Mouse (Mus musculus) macrophage (primary cell): Measurements from ENCODE around the gene Dennd1c. TPM values are rescaled to one million over a fixed set of nuclear protein-coding genes. Genes with fewer than 3 reads are reported as not detected.
A peak's percentile ranks its signal among the peaks of the same experiment; 100 is the strongest.

Experiments
- H3K27ac ChIP-seq: fragments of 350-480 bp; formaldehyde crosslinking; 2 replicates; pipeline ENCODE4 v1.9.0; 2021
- H3K36me3 ChIP-seq: fragments of 350-480 bp; formaldehyde crosslinking; 2 replicates; pipeline ENCODE4 v1.9.0; 2021; ENCODE audit errors: inconsistent target
- H3K4me3 ChIP-seq: fragments of 350-480 bp; formaldehyde crosslinking; 2 replicates; pipeline ENCODE4 v1.9.0; 2021; ENCODE audit errors: inconsistent target
- H3K79me2 ChIP-seq: fragments of 350-480 bp; formaldehyde crosslinking; 2 replicates; pipeline ENCODE4 v1.9.0; 2021; ENCODE audit errors: inconsistent target
- WGBS: methylation state at CpG from one replicate; pipeline ENCODE4 v1.1.7; 2026; ENCODE audit warnings: inconsistent platforms; ENCODE audit not compliant: missing documents; 5-methylcytosine and 5-hydroxymethylcytosine counted together
- polyA plus RNA-seq: library from polyadenylated mRNA; stranded (reverse); fragments of 250-400 nt; gene quantifications from 3 replicates; pipeline ENCODE4 v1.2.4, GENCODE M21; 2018; ENCODE audit warnings: inconsistent platforms

The Dennd1c gene
- polyA plus RNA-seq, 1 experiment from 2014 or later, result 15.7 TPM

- Histone ChIP-seq H3K36me3 (no peaks in the 10 kb centered on the region), H3K4me3 (peak within 1 kb of the TSS; percentile 87), H3K27ac (peak within 1 kb of the TSS; percentile 88), H3K79me2 (peaks cover 28% of the 10 kb centered on the region)
- 1% methylated on average over 49 of the region's 61 CpGs for WGBS
These were observed 27.1 kb upstream of the Dennd1c start, which contains the start of gene Tnfsf9 for GRCm38 (mm10) chr17:57105181-57106034. Gene Tnfsf9, plus strand, starts transcription at chr17:57105325.

- Histone ChIP-seq H3K4me3 (peak overlapping the region; percentile 87), H3K27ac (peak overlapping the region; percentile 88), H3K36me3 (no peaks in the 10 kb centered on the region), H3K79me2 (peaks cover 28% of the 10 kb centered on the region)
- WGBS, result 22% methylated on average over 4 of the region's 4 CpGs
These were observed 26.2 kb upstream of the Dennd1c start for GRCm38 (mm10) chr17:57104496-57104895.

DNA sequence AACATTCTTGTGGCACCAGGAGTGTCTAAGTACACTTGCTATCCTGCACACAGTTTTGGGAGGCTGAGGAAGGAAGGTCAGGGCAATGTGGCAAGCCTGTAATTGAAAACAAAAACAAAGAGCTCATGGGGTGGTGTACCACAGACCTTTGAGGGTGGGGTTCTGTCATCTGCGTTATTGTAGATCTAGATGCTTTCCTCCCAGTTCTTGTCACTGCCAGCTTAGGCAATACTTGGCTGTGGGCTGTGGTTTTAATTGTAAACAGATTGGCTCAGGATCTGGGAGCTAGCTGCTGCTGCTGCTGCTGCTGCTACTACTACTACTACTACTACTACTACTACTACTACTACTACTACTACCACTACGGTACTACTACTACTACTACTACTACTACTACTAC lies 24.0 kb upstream of the Dennd1c start:
- H3K79me2 ChIP-seq, result peaks cover 21% of the 10 kb centered on the region
- H3K4me3 ChIP-seq, result no peak overlapping the region
- no peak overlapping the region for H3K27ac ChIP-seq
- H3K36me3 ChIP-seq, result no peaks in the 10 kb centered on the region
- 53% methylated on average over 2 of the region's 2 CpGs for WGBS

GRCm38 (mm10) chr17:57099629-57100325 lies 21.5 kb upstream of the Dennd1c start:
- Histone ChIP-seq H3K79me2 (no peaks in the 10 kb centered on the region), H3K27ac (no peak overlapping the region), H3K4me3 (no peak overlapping the region), H3K36me3 (no peaks in the 10 kb centered on the region)
- WGBS, result 62% methylated on average over 10 of the region's 10 CpGs

GRCm38 (mm10) chr17:57098321-57098720 lies 20.0 kb upstream of the Dennd1c start:
- H3K27ac ChIP-seq, result peak overlapping the region; percentile 49
- 68% methylated on average over 5 of the region's 5 CpGs for WGBS
- H3K4me3 ChIP-seq, result no peak overlapping the region
- no peaks in the 10 kb centered on the region for H3K36me3 ChIP-seq
- H3K79me2 ChIP-seq, result no peaks in the 10 kb centered on the region

DNA sequence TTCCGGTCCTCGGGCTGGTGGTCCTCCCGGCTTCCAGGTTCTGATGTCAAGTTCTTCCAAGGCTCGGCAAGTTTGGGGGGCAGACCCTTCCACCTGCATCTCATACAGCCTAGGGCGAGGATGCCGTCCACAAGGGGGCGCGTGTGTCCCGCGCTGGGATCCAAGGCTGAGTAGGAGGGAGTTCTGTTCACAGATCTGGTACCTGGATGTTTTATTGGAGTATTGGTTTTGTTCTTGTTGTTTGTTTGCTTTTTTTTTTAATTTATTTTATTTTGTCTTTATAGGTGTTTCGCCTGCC lies 18.3 kb upstream of the Dennd1c start:
- H3K4me3 ChIP-seq, result no peak overlapping the region
- 2% methylated on average over 11 of the region's 11 CpGs for WGBS

GRCm38 (mm10) chr17:57095855-57096622 lies 17.7 kb upstream of the Dennd1c start:
- 16% methylated on average over 18 of the region's 19 CpGs for WGBS
- Histone ChIP-seq H3K36me3 (no peaks in the 10 kb centered on the region), H3K4me3 (no peak overlapping the region), H3K79me2 (no peaks in the 10 kb centered on the region), H3K27ac (no peak overlapping the region)

More for the DNA sequence above, 18.3 kb upstream of the Dennd1c start:
- Histone ChIP-seq H3K36me3 (no peaks in the 10 kb centered on the region), H3K27ac (no peak overlapping the region), H3K79me2 (no peaks in the 10 kb centered on the region)

DNA sequence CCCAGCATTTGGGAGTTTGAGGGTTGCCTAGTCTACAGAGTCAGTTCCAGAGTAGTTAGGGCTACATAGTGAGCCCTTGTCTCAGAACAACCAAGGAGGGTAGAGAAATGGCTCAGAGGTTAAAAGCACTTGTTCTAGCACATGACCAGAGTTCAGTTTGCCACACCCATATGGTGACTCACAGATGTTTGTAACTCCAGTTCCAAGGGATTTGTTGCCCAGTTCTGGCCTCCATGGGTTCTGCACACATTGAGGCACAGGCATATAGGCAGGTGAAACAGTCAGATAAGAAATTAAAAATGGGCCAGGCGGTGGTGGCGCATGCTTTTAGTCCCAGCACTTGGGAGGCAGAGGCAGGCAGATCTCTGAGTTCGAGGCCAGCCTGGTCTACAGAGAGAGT lies 15.9 kb upstream of the Dennd1c start:
- WGBS, result 100% methylated on average over 3 of the region's 3 CpGs

GRCm38 (mm10) chr17:57087049-57087832 lies 8.9 kb upstream of the Dennd1c start, which contains the start of gene Tubb4a:
Gene Tubb4a, minus strand, starts transcription at chr17:57087782.
- no peak within 1 kb of the TSS for H3K27ac ChIP-seq
- 50% methylated on average over 27 of the region's 31 CpGs for WGBS
- no peak within 1 kb of the TSS for H3K4me3 ChIP-seq
- H3K79me2 ChIP-seq, result no peaks in the 10 kb centered on the region
- H3K36me3 ChIP-seq, result 0 out of 2 replicates have a peak, but pooled peaks cover 4% of the 10 kb centered on the region

More for the DNA sequence above, 15.9 kb upstream of the Dennd1c start:
- no peak overlapping the region for H3K27ac ChIP-seq
- H3K79me2 ChIP-seq, result no peaks in the 10 kb centered on the region
- no peak overlapping the region for H3K4me3 ChIP-seq
- H3K36me3 ChIP-seq, result no peaks in the 10 kb centered on the region

DNA sequence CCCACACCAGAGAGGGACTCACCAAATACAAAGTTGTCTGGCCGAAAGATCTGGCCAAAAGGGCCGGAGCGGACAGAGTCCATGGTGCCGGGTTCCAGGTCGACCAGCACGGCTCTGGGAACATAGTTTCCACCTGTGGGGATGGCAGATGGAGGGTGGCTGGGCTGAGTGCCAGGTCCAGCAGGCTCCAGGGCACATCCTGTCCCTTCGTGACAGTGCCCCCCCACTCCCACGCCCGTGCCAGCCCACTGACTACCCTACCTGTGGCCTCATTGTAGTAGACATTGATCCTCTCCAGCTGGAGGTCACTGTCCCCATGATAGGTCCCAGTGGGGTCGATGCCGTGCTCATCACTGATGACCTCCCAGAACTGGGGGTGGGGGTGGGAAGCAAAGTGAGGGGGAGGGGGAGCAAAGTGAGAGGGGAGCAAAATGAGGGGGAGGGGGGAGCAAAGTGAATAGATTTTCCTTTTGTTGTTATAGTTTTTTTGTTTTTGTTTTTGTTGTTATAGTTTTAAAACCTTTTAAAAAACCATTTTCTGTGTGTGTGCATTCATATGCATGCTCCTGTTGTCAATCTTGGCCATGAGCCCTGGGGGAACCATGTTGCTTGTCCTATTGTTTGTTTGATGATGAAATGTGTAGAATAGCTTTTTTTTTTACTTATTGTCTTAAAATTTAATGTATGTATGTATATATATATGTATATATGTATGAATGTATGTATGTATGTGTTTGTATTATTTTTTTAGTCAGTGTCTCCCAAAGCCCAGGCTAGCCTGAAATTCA lies 7.8 kb upstream of the Dennd1c start:
- Histone ChIP-seq H3K79me2 (no peaks in the 10 kb centered on the region), H3K27ac (no peak overlapping the region), H3K36me3 (peaks cover 11% of the 10 kb centered on the region; the same call in 1 of the 2 replicates), H3K4me3 (no peak overlapping the region)
- 88% methylated on average over 9 of the region's 11 CpGs for WGBS

DNA sequence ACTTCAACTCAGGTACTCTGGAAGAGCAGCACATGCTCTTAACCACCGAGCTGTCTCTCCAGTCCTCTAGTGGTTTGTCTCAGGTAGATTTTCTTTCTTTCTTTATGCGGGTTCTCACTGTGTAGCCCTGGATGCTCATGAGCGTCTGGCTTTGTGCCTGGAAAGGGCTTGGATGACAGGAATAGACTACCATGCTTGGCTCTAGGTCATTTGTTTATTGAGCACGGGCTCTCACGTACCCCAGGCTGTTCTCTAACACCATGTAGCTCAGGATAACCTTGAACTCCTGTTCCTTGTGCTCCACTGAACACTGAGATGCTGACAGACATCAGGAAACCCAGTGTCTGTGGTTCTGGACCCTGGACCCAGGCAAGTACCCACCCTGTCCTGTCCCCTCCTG lies 4.2 kb upstream of the Dennd1c start:
- Histone ChIP-seq H3K36me3 (peaks cover 17% of the 10 kb centered on the region; the same call in 1 of the 2 replicates), H3K4me3 (no peak overlapping the region), H3K27ac (no peak overlapping the region), H3K79me2 (peaks cover 7% of the 10 kb centered on the region; the same call in 1 of the 2 replicates)
- 93% methylated on average over 5 of the region's 5 CpGs for WGBS

DNA sequence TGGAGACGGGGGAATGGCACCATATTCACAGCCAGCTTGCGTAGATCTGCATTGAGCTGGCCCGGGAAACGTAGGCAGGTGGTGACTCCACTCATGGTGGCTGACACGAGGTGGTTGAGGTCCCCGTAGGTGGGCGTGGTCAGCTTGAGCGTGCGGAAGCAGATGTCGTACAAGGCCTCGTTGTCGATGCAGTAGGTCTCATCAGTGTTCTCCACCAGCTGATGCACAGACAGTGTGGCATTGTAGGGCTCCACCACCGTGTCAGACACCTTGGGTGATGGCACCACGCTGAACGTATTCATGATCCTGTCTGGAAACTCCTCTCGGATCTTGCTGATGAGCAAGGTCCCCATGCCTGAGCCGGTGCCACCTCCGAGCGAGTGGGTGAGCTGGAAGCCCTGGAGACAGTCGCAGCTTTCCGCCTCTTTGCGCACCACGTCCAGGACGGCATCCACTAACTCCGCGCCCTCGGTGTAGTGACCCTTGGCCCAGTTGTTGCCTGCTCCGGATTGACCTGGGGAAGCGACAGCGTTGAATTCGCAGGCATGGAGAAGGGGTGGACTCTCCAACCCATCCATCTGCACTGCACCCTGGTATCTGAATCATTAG lies 3.0 kb upstream of the Dennd1c start:
- H3K27ac ChIP-seq, result no peak overlapping the region
- H3K4me3 ChIP-seq, result no peak overlapping the region
- H3K79me2 ChIP-seq, result peaks cover 17% of the 10 kb centered on the region; the same call in 1 of the 2 replicates
- 97% methylated on average over 27 of the region's 31 CpGs for WGBS
- peaks cover 17% of the 10 kb centered on the region; the same call in 1 of the 2 replicates for H3K36me3 ChIP-seq

DNA sequence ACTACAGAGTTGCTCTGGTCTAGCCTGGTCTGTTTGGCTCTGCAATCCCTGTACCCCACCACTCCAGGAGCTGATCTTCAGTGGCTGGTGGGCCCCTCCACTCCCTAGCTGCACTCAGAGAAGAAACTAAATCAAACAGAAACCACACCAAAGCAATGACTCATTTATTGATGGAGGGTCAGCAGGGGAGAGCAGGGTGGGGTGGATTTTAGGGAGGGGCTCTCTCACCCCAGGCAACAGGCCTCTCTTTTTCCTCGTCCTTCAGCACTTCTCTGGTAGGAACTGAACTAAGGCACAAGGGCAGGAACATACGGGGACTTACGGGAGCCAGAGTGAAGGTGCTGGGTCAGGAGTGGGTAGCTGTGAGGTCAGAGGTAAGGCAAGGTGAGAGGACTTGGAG lies 1.6 kb upstream of the Dennd1c start:
- Histone ChIP-seq H3K4me3 (no peak overlapping the region), H3K79me2 (peaks cover 17% of the 10 kb centered on the region; the same call in 1 of the 2 replicates), H3K27ac (no peak overlapping the region), H3K36me3 (peaks cover 17% of the 10 kb centered on the region; the same call in 1 of the 2 replicates)
- 88% methylated on average over 3 of the region's 3 CpGs for WGBS
